Mouse (Mus musculus): ENCODE data around the gene Thtpa. TPM values are rescaled to one million over a fixed set of nuclear protein-coding genes. Genes with fewer than 3 reads are reported as not detected.
A peak's percentile ranks its signal among the peaks of the same experiment; 100 is the strongest.

Thtpa gene
- polyA plus RNA-seq (2012; fragmentation: generic; extraction: Trizol) = 11.5 TPM
- long read RNA-seq, experiment 1, partial matches to known transcripts = 0 of 2 reads
- long read RNA-seq, experiment 1, other reads (novel, unspliced or antisense) = 0 of 2 reads
- long read RNA-seq, experiment 2, transcript Thtpa-201 (2 exons, 2,830 nt) = major isoform, 43 of 43 reads
- long read RNA-seq, experiment 2, partial matches to known transcripts = 0 of 43 reads
- long read RNA-seq, experiment 2, other reads (novel, unspliced or antisense) = 0 of 43 reads

DNA sequence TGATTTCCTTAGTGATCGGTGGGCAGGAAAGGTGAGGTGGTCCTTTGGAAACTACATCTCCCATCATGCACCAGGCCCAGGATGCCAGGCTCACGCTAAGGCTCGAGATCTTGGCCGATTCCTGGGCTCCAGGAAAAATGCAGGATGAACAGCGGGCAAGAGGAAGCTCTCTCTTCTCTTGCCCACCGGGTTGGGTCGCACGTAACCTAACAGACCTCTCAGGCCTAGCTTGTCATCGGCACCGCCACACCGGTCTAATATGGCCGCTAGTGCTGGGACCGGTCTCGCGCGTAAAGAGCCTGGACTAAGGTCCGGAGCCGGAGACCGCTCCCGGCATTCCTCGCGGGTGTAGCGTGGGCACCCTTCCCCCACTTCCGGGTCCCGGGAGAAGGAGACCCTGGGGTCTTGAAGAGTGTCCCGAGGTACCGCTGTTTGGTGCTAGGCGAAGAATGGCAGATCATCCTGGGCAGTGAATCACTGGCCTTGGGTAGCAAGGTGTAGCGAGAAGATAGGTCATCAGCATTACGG, at the start of gene Thtpa:
Thtpa (plus strand) TSS at position 81 of the 528 bp plus-strand sequence.
- Histone ChIP-seq H3ac (ENCODE audit: control insufficient read depth, insufficient read length, low read depth) (peak within 1 kb of the TSS; percentile 65), H3K27me3 (ENCODE audit: control insufficient read depth, insufficient read depth, insufficient read length) (no peaks in the 10 kb centered on the region), H3K79me2 (ENCODE audit: control insufficient read depth, insufficient read depth) (peaks cover 8% of the 10 kb centered on the region), H3K79me3 (ENCODE audit: low read depth) (no peaks in the 10 kb centered on the region), H3K4me3 (ENCODE audit: insufficient read depth, poor library complexity, severe bottlenecking) (peak within 1 kb of the TSS; percentile 35), H3K36me3 (ENCODE audit: control insufficient read depth, insufficient read depth) (peaks cover 9% of the 10 kb centered on the region)
- TF ChIP-seq MAX (IDR thresholded peaks at IDR 0.05) (peak; percentile 43), MYOD1 (IDR thresholded peaks at IDR 0.05; ENCODE audit: control insufficient read depth, insufficient read length, low read depth) (no peak), MYOG (IDR thresholded peaks at IDR 0.05; ENCODE audit: control insufficient read depth, extremely low read depth, insufficient read length) (no peak), USF1 (IDR thresholded peaks at IDR 0.05; ENCODE audit: low read depth) (no peak), CEBPB (IDR thresholded peaks at IDR 0.05; ENCODE audit: low read depth) (no peak), FOSL1 (IDR thresholded peaks at IDR 0.05; ENCODE audit: insufficient read depth, low read length, poor library complexity, severe bottlenecking) (no peak)

DNA sequence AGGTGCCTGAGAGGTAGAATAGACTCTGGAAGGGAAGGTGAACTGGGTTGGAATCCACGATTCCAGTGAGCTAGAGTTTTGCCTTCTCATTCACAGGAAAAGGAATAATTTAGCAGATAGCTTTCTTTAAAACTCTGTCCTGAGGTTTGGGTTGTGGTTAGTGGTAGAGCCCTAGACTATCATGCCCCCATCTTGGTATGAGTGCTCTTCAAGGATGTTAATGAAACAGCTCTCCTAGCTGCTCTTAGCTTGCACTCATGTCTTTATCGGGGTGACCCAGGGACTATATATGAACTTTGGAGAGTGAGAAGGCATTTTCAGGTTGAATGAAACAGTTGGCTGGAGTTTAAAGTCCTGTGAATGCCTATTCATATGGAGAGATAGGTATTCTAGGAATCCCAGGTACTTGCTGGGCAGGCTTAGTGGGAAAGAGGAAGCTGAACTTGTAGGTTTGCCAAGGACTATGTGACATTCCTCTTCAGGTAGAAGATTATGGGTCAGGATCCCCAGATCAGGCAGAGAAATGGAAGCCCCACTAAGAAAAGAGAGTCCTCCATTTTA, 46.5 kb upstream of the Thtpa start:
- Histone ChIP-seq H3K27me3 (ENCODE audit: control insufficient read depth, insufficient read depth, insufficient read length) (no peaks in the 10 kb centered on the region), H3ac (ENCODE audit: control insufficient read depth, insufficient read length, low read depth) (no peak overlapping the region), H3K79me2 (ENCODE audit: control insufficient read depth, insufficient read depth) (no peaks in the 10 kb centered on the region), H3K4me3 (ENCODE audit: insufficient read depth, poor library complexity, severe bottlenecking) (no peak overlapping the region), H3K79me3 (ENCODE audit: low read depth) (no peaks in the 10 kb centered on the region), H3K36me3 (ENCODE audit: control insufficient read depth, insufficient read depth) (no peaks in the 10 kb centered on the region)
- TF ChIP-seq USF1 (IDR thresholded peaks at IDR 0.05; ENCODE audit: low read depth) (no peak), CTCF (IDR thresholded peaks at IDR 0.05; ENCODE audit: control insufficient read depth, insufficient read depth, insufficient read length) (no peak), MYOD1 (IDR thresholded peaks at IDR 0.05; ENCODE audit: control insufficient read depth, insufficient read length, low read depth) (no peak), FOSL1 (IDR thresholded peaks at IDR 0.05; ENCODE audit: insufficient read depth, low read length, poor library complexity, severe bottlenecking) (no peak), CEBPB (IDR thresholded peaks at IDR 0.05; ENCODE audit: low read depth) (no peak), MYOG (IDR thresholded peaks at IDR 0.05; ENCODE audit: control insufficient read depth, extremely low read depth, insufficient read length) (no peak), MAX (IDR thresholded peaks at IDR 0.05) (no peak)

DNA sequence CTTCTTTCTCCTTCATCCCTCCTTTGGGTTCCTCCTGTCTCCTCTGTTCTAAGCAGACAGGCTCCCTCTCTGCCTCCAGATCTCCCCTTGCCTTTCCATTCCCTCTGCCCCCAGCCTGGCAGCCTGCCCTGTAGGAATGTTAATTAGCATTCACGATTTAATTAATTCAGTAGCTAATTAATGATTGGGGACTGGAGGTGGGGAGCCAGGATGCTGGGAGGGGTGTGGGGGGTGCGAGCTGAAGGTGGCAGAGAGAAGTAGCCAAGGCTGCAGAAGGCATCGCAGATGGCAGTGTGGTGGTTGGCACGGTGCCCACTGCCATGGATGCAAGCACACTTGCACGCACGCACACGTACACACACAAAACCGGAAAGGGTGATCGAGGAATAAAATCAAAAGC, 42.1 kb upstream of the Thtpa start:
- H3K79me2 ChIP-seq (ENCODE audit: control insufficient read depth, insufficient read depth) = no peaks in the 10 kb centered on the region
- H3K27me3 ChIP-seq (ENCODE audit: control insufficient read depth, insufficient read depth, insufficient read length) = no peaks in the 10 kb centered on the region
- no peaks in the 10 kb centered on the region for H3K79me3 ChIP-seq (ENCODE audit: low read depth)
- H3ac ChIP-seq (ENCODE audit: control insufficient read depth, insufficient read length, low read depth) = no peak overlapping the region
- no peak for TF ChIP-seq CEBPB (IDR thresholded peaks at IDR 0.05; ENCODE audit: low read depth)
- no peak for TF ChIP-seq MYOG (IDR thresholded peaks at IDR 0.05; ENCODE audit: control insufficient read depth, extremely low read depth, insufficient read length)
- TF ChIP-seq FOSL1 (IDR thresholded peaks at IDR 0.05; ENCODE audit: insufficient read depth, low read length, poor library complexity, severe bottlenecking) = no peak
- no peak for TF ChIP-seq CTCF (IDR thresholded peaks at IDR 0.05; ENCODE audit: control insufficient read depth, insufficient read depth, insufficient read length)
- TF ChIP-seq MYOD1 (IDR thresholded peaks at IDR 0.05; ENCODE audit: control insufficient read depth, insufficient read length, low read depth) = no peak
- no peak for TF ChIP-seq USF1 (IDR thresholded peaks at IDR 0.05; ENCODE audit: low read depth)
- TF ChIP-seq MAX (IDR thresholded peaks at IDR 0.05) = no peak
- H3K36me3 ChIP-seq (ENCODE audit: control insufficient read depth, insufficient read depth) = no peaks in the 10 kb centered on the region
- H3K4me3 ChIP-seq (ENCODE audit: insufficient read depth, poor library complexity, severe bottlenecking) = no peak overlapping the region

DNA sequence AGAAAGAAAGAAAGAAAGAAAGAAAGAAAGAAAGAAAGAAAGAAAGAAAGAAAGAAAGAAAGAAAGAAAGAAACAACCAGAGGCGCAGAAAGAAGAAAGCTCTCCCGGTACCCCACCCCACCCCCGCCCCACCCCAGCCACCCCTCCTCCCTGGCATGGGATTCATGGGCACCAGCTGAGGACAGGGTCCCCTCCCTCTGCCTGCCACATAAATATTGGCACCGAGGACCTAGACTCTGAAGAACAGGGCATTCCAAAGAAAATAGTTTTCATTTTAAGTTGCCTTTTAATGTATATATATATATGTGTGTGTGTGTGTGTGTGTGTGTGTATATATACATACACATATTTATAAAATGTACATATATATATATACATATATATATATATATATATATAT, 41.5 kb upstream of the Thtpa start:
- no peak for TF ChIP-seq CEBPB (IDR thresholded peaks at IDR 0.05; ENCODE audit: low read depth)
- TF ChIP-seq MYOD1 (IDR thresholded peaks at IDR 0.05; ENCODE audit: control insufficient read depth, insufficient read length, low read depth) = no peak
- no peak overlapping the region for H3ac ChIP-seq (ENCODE audit: control insufficient read depth, insufficient read length, low read depth)
- no peaks in the 10 kb centered on the region for H3K79me2 ChIP-seq (ENCODE audit: control insufficient read depth, insufficient read depth)
- H3K27me3 ChIP-seq (ENCODE audit: control insufficient read depth, insufficient read depth, insufficient read length) = no peaks in the 10 kb centered on the region
- no peaks in the 10 kb centered on the region for H3K36me3 ChIP-seq (ENCODE audit: control insufficient read depth, insufficient read depth)
- no peaks in the 10 kb centered on the region for H3K79me3 ChIP-seq (ENCODE audit: low read depth)
- H3K4me3 ChIP-seq (ENCODE audit: insufficient read depth, poor library complexity, severe bottlenecking) = no peak overlapping the region

DNA sequence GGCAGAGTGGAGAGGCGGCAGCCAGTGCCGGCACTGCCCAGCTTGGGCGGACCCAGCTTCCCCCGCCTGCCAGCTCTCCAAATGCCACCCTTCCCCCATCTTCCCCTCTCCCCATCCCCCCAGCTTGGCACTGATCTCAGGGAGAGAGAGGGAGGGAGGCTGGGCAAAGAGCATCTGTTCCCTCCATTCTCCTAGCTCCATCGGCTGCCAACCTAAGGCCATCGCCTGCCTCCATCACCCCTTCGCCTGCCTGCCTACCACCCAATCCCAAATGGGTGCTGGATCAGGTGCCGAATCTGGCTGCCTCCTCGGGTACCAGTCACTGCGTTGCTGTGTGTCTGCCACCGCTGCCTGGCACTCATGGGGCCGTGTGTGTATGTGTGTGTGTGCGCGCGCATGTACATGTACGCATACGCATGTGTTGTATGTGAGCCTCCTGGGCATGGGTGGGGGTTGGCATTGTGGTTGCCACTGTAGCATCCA, 40.8 kb upstream of the Thtpa start:
- Histone ChIP-seq H3K79me3 (ENCODE audit: low read depth) (no peaks in the 10 kb centered on the region), H3K4me3 (ENCODE audit: insufficient read depth, poor library complexity, severe bottlenecking) (no peak overlapping the region), H3K36me3 (ENCODE audit: control insufficient read depth, insufficient read depth) (no peaks in the 10 kb centered on the region), H3K79me2 (ENCODE audit: control insufficient read depth, insufficient read depth) (no peaks in the 10 kb centered on the region), H3ac (ENCODE audit: control insufficient read depth, insufficient read length, low read depth) (no peak overlapping the region), H3K27me3 (ENCODE audit: control insufficient read depth, insufficient read depth, insufficient read length) (no peaks in the 10 kb centered on the region)
- TF ChIP-seq MAX (IDR thresholded peaks at IDR 0.05) = no peak
- TF ChIP-seq CTCF (IDR thresholded peaks at IDR 0.05; ENCODE audit: control insufficient read depth, insufficient read depth, insufficient read length) = no peak
- no peak for TF ChIP-seq USF1 (IDR thresholded peaks at IDR 0.05; ENCODE audit: low read depth)
- no peak for TF ChIP-seq CEBPB (IDR thresholded peaks at IDR 0.05; ENCODE audit: low read depth)
- TF ChIP-seq FOSL1 (IDR thresholded peaks at IDR 0.05; ENCODE audit: insufficient read depth, low read length, poor library complexity, severe bottlenecking) = no peak
- no peak for TF ChIP-seq MYOG (IDR thresholded peaks at IDR 0.05; ENCODE audit: control insufficient read depth, extremely low read depth, insufficient read length)
- TF ChIP-seq MYOD1 (IDR thresholded peaks at IDR 0.05; ENCODE audit: control insufficient read depth, insufficient read length, low read depth) = no peak
